Mouse (Mus musculus): ENCODE results near the gene Pick1. TPM values are rescaled to one million over a fixed set of nuclear protein-coding genes. Genes with fewer than 3 reads are reported as not detected.
"Not testable (repeated sequence)": the region's sequence is repeated elsewhere in the genome, so short reads cannot be mapped to it uniquely, and the experiment has no call there.

Pick1 gene
- total RNA-seq, 2 experiments from 2014 or later: 46.1 to 49.7 TPM

DNA sequence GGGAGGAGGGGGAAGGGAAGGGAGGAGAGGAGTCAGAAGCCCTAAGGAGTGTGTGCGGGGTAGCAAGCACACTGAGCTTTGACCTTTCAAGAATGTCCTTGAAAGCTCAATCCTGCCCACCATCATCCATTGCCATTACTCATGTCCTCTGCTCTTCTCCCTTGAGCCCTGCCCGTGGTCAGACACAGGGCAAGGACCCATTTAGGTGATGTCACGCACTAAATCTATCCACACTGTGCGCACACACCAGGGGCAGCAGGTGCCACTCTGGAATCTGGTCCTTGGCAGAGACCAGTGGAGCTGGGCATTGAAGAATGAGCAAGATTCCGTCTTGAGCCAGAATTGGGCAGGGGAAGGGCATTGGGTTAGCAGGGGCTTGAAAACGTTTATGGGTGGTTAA lies 20.8 kb upstream of the Pick1 start:
- no peak for DNase-seq (ENCODE audit: low spot score in 2 of 2)
- TF ChIP-seq CTCF (conservative IDR thresholded peaks at IDR 0.05): no peak

DNA sequence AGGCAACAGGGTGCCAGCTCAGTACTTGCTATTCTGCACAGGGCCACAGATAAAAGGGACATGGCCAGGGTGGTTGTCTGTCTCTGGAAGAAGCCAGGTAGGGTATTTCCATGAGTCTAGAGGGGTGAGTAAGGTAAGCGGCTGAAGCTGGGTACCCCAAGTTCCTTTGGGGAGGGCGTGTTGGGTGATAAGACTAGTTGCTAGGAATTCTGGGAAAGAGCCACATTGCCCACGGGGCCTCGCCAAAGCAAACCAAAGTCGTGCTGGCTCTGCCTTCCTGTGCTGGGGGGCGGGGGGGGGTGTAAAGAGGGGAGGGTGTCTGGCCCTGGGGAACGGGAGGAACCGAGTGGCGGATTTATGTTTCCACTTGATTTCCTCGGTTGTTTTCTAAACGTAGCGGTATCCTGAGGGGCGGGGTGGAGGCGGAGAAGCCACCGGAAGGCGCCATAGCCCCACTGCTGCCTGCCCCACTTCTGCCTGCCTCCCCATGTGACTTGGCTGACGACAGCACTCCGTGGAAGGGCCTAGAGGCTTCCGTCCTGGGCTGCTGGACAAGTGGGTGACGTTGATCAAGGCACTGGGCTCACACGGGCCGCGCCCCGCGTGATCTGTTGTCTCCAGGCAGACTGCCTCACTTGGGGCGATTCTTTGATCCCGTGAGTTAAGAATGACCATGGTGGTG lies 20.1 kb upstream of the Pick1 start:
- peak overlapping the region; percentile 54; the same call in 1 of the 2 replicates for H3K27ac ChIP-seq
- peak; percentile 35 to 43 for DNase-seq (ENCODE audit: low spot score in 2 of 2)
- no peak for TF ChIP-seq CTCF (conservative IDR thresholded peaks at IDR 0.05)
- H3K4me3 ChIP-seq: 0 out of 2 replicates have a peak overlapping the region, but pooled peaks have one; percentile 6

More for the DNA sequence above, 20.8 kb upstream of the Pick1 start:
- Histone ChIP-seq H3K27ac (peak overlapping the region; percentile 54; the same call in 1 of the 2 replicates), H3K4me3 (no peak overlapping the region)

DNA sequence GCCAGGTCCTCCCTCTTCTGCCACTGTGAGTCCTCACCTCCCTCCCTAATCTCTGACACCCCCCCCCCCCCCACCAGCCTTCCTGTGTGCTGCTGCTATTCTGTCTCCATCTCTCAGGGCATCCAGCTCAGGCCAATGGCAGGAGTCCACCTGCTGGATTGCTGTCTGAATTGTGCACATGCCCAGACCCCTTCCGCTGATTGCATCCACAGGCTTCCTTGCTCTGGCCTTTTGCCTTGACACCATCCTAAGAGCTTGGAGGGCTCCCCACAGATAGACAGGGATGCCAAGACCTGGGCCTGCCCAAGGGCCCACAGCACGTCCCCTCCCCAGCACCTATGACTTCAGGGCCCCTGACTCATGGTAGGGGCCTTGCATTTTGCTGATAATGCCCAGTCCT lies 18.6 kb upstream of the Pick1 start:
- Histone ChIP-seq H3K4me3 (no peak overlapping the region), H3K27ac (peak overlapping the region; percentile 79)
- DNase-seq (ENCODE audit: low spot score in 2 of 2): no peak
- no peak for TF ChIP-seq CTCF (conservative IDR thresholded peaks at IDR 0.05)

DNA sequence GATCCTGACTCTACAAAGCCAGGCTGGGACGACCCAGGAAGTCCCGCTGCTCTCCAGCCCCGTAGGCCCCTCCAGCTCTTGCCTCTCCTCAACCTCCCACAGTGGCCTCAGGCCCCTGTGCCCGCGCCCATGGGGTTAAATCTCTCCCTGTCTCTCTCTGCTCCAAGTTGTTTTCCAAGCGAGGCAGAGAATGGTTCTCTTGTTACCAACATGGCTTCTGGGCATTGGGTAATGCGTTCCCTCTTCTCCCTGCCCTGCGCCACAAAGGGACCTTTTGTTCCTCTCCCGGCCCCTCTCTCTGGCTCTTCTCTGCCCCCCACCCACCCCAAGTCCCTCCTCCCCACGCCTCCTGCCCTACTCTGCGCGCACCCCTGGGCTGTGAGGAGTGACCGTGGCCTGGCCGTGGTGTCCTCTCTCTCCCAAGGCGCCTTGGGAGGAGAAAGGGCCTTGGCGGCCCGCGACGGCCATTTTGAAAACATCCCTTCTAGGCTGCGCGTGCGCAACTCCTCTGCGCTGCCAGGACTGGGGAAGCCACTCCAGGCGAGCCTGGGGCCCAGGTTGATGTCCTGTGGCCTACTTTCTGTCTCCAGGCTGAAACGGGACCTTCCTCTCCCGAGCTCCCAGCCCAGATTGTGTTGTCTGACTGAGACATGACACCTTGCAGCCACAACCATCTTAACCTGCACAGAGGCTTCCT lies 16.1 kb upstream of the Pick1 start:
- peak in 1 of 2 experiments; percentile 47 for DNase-seq (ENCODE audit: low spot score in 2 of 2)
- Histone ChIP-seq H3K4me3 (no peak overlapping the region), H3K27ac (peak overlapping the region; percentile 79)
- TF ChIP-seq CTCF (conservative IDR thresholded peaks at IDR 0.05): no peak

DNA sequence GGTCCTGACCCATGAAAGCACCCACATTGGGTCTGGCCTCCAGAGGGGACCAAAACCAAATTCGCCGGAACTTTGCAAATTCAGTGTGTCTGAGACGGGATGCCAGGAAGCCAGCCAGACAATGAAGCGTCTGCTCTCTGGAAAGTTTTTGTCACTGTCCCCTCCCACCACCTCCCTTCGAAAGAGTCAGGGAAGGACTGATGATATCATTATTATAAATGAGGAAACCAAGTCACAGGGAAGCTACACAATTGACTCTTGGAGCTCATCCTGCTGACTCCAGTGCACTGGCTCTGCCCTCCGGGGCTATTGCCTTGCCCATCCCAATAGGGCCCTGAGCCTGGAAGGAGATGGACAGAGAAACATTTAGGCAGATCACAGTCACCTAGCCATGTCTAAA lies 15.4 kb upstream of the Pick1 start:
- no peak for DNase-seq (ENCODE audit: low spot score in 2 of 2)
- Histone ChIP-seq H3K4me3 (no peak overlapping the region), H3K27ac (peak overlapping the region; percentile 76)
- TF ChIP-seq CTCF (conservative IDR thresholded peaks at IDR 0.05): no peak

DNA sequence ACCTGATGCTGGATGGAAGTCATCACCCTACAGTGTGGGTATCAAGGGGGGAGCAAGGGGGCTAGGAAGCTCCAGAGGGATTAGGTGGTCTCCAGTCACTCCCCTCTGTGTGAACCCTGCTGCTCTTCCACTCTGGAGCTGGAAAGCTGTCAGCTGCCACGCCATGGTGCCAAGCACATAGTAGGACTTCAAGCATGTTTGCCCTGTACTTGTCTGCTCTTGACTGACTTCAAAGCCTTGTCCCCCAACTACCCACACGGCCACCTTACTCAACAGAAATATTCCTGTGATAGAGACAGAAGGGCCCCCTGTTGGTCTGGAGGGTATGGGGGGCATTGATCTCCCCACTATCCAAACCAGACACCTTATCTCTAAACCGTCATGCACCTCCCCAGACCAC lies 12.8 kb upstream of the Pick1 start:
- DNase-seq (ENCODE audit: low spot score in 2 of 2): no peak
- TF ChIP-seq CTCF (conservative IDR thresholded peaks at IDR 0.05): no peak
- Histone ChIP-seq H3K27ac (no peak overlapping the region), H3K4me3 (no peak overlapping the region)

DNA sequence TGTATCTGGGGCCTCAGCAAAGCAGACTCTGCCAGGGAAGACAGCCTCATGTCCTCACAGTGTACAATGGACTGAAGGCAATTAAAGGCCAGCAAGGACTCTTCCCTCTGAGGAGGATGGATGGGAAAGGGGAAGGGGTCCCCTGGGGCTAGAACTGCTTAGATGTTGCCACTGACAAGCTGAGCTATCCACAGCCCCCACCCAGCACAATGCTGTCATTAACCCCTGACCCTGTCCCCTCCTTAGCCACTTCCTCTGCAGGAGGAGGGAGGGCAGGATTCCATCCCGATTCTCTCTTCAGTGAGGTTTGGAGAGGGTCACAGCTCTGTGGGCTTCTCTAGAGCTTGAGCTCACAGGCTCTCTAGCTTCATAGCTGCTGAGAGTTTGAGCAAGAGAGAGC lies 9.4 kb upstream of the Pick1 start:
- no peak for TF ChIP-seq CTCF (conservative IDR thresholded peaks at IDR 0.05)
- Histone ChIP-seq H3K4me3 (no peak overlapping the region), H3K27ac (no peak overlapping the region)
- no peak for DNase-seq (ENCODE audit: low spot score in 2 of 2)

DNA sequence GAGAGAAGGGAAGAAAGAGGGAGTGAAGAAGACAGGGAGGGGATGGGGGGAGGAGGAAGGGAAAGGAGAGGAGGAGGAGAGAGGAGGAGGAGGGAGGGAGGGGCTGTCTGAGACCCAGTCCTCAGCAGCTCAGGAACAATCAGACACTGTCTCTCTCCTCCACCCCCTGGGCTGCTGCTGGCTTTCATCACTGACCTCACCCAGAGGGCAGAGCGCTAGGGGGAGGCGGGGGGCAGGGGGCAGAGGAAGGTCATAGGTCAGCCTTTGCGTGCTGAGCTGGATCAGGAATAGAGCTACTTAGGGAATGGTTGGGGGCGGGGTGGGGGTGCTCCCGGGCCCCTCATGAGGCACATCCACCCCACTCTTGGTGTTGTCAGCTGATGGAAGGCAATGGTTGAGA lies 5.3 kb upstream of the Pick1 start:
- no peak overlapping the region for H3K4me3 ChIP-seq
- DNase-seq (ENCODE audit: low spot score in 2 of 2): no peak
- no peak for TF ChIP-seq CTCF (conservative IDR thresholded peaks at IDR 0.05)
- H3K27ac ChIP-seq: peak overlapping the region; percentile 83; the same call in 1 of the 2 replicates

DNA sequence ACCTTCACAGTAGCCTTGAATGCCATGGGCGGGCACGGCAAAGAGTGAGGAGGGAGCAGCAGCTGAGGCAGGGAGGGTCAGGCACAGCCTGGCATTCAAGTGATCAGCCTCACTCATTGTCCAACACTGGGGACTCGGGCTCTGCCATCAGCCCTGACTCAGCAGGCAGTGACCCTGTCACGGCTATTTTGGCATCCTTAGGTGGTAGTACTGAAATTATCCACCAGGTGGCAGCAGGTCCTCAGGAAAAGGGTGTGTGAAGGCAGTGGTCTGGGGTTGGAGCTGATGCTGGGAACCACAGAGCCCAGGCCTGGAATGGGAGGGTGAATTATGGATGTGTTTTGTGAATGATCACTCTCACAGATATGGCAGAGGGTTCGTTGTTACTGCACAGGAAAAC lies 4.3 kb upstream of the Pick1 start:
- H3K27ac ChIP-seq: peak overlapping the region; percentile 83
- peak; percentile 85 to 92 for DNase-seq (ENCODE audit: low spot score in 2 of 2)
- TF ChIP-seq CTCF (conservative IDR thresholded peaks at IDR 0.05): peak; percentile 97
- peak overlapping the region; percentile 7; the same call in 1 of the 2 replicates for H3K4me3 ChIP-seq

DNA sequence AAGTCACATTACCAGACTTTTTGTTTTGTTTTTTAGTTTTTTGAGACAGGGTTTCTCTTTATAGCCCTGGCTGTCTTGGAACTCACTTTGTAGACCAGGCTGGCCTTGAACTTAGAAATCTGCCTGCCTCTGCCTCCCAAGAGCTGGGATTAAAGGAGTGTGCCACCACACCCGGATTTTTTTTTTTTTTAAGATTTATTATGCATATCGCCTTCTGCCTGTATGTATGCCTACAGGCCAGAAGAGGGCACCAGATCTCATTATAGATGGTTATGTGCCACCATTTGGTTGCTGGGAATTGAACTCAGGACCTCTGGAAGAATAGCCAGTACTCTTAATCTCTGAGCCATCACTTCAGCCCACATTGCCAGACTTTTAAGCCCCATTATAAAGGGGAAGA lies 3.2 kb upstream of the Pick1 start:
- not testable (repeated sequence) for H3K4me3 ChIP-seq; DNase-seq (ENCODE audit: low spot score in 2 of 2); H3K27ac ChIP-seq
- TF ChIP-seq CTCF (conservative IDR thresholded peaks at IDR 0.05): peak; percentile 30

DNA sequence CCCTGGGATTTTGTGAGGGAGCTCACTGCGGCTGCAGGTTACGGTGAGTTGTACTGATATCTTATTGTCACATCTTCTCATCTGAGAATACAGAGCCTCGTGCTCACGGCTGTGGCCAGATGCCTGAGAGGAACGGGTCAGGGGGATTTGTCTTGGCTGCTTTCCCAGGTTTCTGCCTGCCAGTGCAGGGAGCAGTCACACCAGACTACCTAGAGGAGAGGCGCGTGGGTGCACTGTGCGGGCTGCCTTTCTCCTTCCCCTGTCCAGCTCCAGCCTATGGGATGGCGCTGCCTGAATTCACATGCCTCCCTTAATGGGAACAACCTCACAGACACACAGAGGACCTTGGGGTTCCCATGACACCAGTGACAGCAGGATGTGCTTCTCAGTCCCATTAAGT lies 6.3 kb downstream of the Pick1 start:
- H3K27ac ChIP-seq: no peak overlapping the region

DNA sequence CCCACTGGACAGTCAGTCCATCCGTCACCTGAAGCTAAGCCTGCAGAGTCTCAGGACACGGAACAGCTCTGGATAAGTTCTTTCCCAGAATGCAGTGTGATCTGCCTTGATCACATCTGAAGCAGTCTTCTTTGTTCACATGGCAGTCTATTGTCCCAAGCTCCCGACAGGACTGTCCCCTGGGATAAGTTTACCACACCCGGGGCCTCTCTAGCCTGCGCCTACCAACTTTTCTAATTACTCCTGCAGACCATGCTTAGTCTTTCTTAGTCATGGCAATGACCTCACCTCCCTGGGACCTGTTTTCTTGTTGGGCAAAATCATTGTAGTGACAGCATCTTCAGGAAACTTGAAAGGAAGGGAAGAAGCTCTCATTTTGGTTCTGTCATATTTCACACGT lies 9.1 kb downstream of the Pick1 start:
- H3K4me3 ChIP-seq: no peak overlapping the region
- DNase-seq (ENCODE audit: low spot score in 2 of 2): no peak
- H3K27ac ChIP-seq: no peak overlapping the region
- TF ChIP-seq CTCF (conservative IDR thresholded peaks at IDR 0.05): no peak

More for the DNA sequence above, 6.3 kb downstream of the Pick1 start:
- no peak for TF ChIP-seq CTCF (conservative IDR thresholded peaks at IDR 0.05)
- no peak overlapping the region for H3K4me3 ChIP-seq
- no peak for DNase-seq (ENCODE audit: low spot score in 2 of 2)

DNA sequence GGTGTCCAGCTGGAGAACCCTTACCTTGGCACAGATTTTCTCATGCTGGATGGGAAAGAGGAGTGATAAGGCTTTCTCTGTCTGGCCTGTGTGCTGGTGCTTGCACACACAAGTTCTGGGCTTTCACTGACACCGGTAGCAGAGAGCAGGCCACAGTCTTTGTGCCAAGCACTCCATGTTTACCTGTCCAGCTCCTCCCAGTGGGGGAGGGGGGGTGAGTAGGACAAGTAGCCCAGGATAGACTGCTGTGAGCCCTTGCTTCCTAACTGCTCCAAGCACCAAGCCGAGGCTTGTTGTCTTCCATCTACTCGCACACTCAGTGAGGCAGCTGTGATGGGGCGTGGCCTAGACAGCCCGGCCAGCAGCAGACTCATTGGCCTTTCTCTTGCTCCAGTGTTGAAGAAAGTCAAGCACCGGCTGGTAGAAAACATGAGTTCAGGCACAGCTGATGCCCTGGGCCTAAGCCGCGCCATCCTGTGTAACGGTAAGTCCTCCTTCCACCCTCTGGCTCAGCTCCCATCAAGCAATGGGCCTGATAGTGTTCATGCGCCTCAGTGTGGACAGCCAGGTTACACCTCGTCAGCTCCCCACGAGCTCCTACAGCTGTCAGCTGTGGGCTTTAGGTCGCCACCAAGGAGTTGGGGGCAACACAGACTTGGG lies 13.7 kb downstream of the Pick1 start:
- H3K4me3 ChIP-seq: no peak overlapping the region
- peak overlapping the region; percentile 67 for H3K27ac ChIP-seq
- DNase-seq (ENCODE audit: low spot score in 2 of 2): no peak
- no peak for TF ChIP-seq CTCF (conservative IDR thresholded peaks at IDR 0.05)

All from layer of hippocampus, adult 2 months (tissue).